Mouse (Mus musculus): ENCODE results near the gene Rbm34.

The Rbm34 gene

DNA sequence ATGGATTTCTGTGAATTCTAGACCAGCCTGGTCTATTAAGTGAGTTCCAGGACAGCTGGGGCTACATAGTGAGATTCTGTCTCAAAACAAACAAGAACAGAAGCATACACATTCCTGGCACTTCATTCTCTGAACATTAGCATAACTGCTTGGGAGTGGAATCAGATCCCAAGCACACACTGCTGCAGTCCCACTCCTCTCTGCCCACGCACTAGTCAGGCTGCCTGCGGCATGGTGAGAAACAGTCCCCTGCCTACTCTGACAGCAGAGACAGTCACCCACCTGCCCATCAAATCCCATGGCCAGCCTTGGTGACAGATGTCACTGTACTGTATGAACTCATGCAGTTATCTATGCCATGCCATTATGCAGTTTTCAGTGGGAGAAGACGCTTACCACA is 9.4 kb downstream of the Rbm34 start:
- no peak for DNase-seq (ENCODE audit: low read depth)

DNA sequence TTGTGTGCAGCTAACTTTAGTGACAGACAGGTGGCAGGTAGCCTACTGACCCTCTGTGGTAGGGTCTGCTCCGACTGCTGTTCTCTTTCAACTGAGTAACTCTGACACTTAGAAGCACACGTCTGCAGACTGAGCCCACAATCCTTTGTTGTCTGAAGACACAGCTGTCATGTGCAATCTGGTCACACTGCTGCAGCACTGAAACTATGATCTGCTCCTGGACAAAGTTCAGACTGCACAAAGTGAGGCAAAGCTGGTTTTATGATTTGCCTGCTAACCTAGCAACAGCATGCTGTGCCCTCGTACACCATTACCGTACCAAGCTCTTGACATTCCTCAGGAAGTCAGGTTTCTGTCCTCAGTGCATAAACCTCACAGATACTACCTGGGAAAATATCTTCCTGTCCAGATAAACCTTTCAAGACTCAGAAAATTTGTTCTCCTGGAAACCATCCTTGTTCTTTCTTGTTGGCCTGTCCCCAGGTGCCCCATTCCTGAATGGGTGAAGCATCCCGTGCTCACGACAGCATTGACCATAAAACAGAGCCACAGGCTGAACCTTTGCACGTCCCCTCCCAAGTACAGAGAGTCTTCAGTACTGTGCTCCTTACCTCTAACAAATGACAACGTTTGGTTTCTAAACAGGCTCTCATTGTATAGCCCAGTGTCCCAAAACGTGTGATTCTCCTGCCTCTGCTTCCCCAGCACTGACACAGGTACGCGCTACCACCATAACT is 18.8 kb downstream of the Rbm34 start:
- no peak for DNase-seq (ENCODE audit: low read depth)

- DNase-seq (ENCODE audit: low read depth): no peak
These were observed 21.3 kb downstream of the Rbm34 start for GRCm38 (mm10) chr8:126949527-126949926.

GRCm38 (mm10) chr8:126946444-126946843 is 24.4 kb downstream of the Rbm34 start:
- DNase-seq (ENCODE audit: low read depth): no peak

DNA sequence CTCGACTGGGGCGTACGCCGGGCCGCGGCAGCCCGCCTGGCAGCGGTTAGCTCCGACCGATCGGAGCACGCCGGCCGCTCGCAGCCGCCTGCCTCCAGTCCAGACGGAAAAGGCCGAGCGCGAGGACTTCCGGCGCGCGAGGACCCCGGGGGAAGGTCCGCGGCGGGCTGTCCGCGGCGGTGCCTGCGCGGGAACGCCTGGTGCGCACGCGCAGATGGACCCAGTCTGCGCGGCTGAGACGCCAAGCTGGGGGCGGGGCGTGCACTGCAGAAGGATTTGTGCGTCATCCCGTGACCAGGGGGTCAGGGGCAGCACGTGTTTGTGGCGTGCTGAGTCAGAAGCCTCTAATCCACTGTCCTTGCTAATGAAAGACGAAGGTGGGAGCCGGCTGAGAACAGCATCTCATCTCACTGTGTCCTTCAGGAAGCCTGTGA is 25.1 kb downstream of the Rbm34 start, which contains the start of gene Tomm20:
Gene Tomm20 (minus strand): TSS at position 115 of the 434 bp plus-strand sequence.
- DNase-seq (ENCODE audit: low read depth): peak; percentile 92

DNA sequence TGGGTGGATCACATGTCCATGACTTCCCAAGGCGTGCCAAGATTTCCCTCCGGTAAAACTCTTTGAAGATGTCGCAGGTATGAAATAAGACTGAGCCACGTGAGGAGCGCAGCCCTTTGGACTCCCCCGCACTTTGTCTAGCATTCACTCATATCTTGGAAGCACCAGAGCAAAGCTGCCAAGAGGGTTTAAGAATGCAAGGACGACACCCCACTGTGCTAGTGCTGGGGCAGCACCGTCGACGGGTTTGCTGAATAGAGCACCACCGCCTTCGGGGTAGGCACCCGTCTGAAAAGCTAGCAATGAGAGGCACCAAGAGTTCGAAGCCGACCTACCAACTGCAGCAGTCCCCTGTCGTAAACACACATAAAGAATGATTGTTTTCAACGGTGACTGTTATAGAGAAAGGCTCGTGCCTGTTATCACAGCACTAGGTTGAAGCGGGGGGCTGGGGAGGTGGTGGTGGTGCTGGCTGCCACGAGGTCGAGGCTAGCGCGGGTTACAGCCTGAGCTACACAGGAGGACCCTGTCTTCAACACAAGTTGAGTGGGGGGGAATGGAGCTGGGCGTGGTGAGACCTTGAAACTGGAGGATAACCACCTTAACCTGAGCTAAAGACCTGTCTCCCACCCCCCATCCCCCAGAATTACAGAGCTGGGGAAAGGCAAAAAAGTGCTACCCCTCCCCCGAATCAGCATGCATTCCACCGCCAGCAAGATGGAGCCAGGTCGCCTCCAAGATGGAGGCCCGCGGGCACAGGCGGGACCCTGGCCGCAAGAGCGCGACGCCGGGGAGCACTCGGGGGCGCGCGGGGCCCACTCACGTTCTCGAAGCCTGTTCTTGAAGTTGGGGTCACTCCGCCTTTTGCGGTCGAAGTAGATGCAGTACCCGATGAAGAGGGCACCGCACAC is 25.8 kb downstream of the Rbm34 start:
- peak; percentile 39 for DNase-seq (ENCODE audit: low read depth)

DNA sequence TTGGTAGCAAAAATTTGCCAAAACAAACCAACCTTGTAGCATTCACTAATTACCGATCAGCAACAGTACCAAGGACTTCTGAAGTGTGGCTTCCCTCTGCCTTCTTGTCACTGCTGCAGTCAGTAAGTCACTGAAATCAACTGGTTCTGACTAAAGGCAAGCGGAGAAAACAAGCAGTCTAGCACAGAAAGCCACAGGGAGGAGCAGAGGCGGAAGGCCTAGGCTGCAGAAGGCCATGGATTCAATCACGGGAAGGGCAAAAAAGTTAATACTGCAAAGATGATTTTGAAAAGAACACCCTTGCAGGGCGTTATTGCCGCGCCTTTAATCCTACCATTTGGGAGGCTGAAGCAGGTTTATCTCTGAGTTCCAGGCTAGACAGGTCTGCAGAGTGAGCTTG is 27.3 kb downstream of the Rbm34 start:
- no peak for DNase-seq (ENCODE audit: low read depth)

GRCm38 (mm10) chr8:126937337-126937736 is 33.5 kb downstream of the Rbm34 start:
- DNase-seq (ENCODE audit: low read depth): no peak

DNA sequence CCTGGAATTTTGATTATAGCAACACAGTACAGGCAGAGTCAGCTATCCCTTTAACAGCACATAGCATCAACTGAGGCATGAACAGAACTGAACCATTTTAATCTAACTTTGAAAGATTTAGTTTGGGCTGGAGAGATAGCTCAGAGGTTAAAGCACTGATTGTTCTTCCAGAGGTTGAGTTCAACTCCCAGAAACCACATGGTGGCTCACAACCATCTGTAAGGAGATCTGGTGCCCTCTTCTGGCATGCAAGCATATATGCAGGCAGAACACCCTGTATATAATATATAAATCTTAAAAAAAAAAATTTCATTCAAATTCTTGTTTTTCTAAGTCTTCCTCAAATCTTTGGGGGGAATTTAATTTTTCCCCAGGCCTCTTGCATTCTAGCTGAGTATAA is 34.9 kb downstream of the Rbm34 start:
- DNase-seq (ENCODE audit: low read depth): no peak

DNA sequence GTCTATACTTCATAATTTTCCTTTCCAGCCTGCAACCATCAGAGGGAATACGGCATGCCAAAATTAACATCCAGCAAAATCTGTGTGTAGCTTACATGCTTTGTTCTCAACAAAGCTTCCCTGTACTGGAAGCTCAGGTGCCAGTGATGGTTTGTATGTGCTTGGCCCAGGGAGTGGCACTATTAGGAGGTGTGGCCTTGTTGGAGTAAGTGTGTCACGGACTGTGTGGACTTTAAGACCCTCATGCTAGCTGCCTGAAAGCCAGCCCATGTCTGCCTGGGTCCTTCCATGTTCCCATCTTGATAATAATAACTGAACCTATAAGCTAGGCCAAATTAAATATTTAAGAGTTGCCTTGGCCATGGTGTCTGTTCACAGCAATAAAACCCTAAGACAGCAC is 35.5 kb downstream of the Rbm34 start:
- DNase-seq (ENCODE audit: low read depth): no peak

GRCm38 (mm10) chr8:126932656-126933055 is 38.2 kb downstream of the Rbm34 start:
- DNase-seq (ENCODE audit: low read depth): no peak

GRCm38 (mm10) chr8:126932249-126932648 is 38.6 kb downstream of the Rbm34 start:
- no peak for DNase-seq (ENCODE audit: low read depth)

GRCm38 (mm10) chr8:126931720-126932119 is 39.2 kb downstream of the Rbm34 start:
- DNase-seq (ENCODE audit: low read depth): no peak

- DNase-seq (ENCODE audit: low read depth): peak; percentile 87
These were observed 41.2 kb downstream of the Rbm34 start for GRCm38 (mm10) chr8:126929607-126930161.

DNA sequence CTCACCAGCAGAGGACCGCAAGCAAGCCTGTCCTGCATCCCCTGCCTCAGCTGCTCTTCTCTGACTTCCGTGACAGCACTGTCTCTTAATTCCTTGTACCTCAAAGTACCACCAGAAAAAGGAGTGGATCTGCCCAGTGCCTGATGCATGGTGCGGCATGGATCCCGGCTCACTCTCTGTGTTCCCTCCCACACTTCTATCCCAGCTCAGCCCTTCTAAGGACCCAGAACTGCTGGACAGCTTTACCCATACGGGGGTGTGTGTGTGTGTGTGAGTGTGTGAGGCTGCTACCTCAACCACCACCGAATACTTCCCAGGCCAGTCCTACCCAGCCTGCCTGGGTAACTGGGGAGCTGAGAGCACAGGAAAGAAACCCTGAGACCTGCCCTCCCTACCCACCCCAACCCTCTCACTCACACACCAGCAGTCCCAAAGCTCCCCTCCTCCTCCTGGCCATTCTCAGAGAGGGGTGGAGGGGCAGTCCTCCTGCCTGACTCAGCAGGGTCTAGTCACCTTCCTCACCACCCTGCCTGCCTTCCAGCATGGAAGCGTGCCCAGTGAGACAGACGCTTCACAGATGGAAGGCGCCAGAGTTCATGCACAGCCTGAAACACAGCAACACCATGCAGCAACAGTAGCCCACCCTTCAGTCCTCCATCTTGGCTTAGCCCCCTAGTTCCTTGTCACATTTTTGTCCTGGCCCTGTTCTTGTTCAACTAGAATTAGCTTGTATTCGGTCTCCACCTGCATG is 41.9 kb downstream of the Rbm34 start:
- no peak for DNase-seq (ENCODE audit: low read depth)

DNA sequence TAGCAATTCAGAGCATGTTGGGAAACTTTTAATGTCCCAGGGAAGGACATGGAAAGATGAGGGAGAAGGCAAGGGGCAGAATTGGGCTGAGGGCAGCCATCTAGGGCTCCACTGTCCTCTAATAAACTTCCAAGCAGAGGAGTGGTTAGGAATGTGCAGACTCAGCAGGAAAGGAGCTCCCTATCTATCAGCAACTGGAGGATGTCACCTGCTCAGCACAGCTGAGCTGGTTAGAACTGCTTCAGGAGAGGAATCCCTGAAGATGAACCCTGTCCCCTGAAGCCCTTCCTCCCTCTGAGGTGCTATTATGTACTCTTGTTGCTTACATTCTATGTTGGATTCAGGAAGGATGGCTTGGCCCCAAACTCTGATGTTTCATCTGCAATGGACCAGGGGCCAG is 42.8 kb downstream of the Rbm34 start:
- no peak for DNase-seq (ENCODE audit: low read depth)

- no peak for DNase-seq (ENCODE audit: low read depth)
These were observed 43.8 kb downstream of the Rbm34 start for GRCm38 (mm10) chr8:126927058-126927457.

- DNase-seq (ENCODE audit: low read depth): no peak
These were observed 47.9 kb downstream of the Rbm34 start for GRCm38 (mm10) chr8:126922981-126923380.

DNA sequence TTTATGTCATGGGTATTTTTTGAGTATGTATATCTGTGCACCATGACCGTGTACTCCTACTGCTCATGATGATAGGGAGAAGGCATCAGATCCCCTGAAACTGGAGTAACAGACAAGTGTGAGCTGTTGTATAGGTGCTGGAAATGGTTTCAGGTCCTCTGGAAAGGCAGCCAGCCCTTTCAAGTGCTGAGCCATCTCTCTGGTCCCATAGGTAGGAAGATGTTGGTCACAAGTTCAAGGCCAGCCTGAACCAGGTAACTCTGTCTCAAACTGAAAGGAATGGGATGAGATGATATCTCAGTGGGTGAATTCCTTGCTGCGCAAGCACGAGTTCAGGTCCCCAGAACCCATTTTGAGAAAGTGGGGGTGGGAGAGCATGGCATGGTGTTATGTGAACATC is 49.4 kb downstream of the Rbm34 start:
- no peak for DNase-seq (ENCODE audit: low read depth)

DNA sequence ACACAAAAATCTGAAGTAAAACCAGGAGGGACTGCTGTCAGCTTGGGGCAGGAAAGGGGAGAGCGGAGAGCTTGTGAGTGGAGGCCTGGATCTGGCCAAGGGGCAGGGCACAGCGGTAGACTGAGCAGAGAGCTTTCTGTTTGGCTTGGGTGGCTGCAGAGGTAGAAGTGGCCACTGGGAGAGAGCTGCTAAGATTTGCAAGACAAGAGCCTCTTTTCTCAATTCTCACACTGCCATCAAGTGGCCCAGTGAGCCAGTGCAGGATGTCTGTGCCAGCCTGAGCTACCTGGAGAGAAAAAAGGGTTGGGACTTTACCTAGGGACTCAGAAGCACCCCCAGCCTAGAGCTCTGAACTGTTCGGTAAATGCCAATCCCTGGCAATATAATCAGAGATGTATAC is 50.0 kb downstream of the Rbm34 start:
- no peak for DNase-seq (ENCODE audit: low read depth)

GRCm38 (mm10) chr8:126920386-126920785 is 50.5 kb downstream of the Rbm34 start:
- DNase-seq (ENCODE audit: low read depth): no peak

GRCm38 (mm10) chr8:126919703-126920102 is 51.2 kb downstream of the Rbm34 start:
- no peak for DNase-seq (ENCODE audit: low read depth)
